Mouse (Mus musculus) limb, embryonic 12.5 days (tissue): ENCODE results near the gene Mphosph10. TPM values are rescaled to one million over a fixed set of nuclear protein-coding genes. Genes with fewer than 3 reads are reported as not detected.

Experiments used
- ATAC-seq: fragments of 200-750 bp; cut with Nextera tagmentation; 2 replicates; pipeline ENCODE4 v1.8.0; 2017; ENCODE audit warnings: low read depth, moderate TSS enrichment; ENCODE audit not compliant: insufficient number of reproducible peaks, insufficient read depth, low FRiP score, low TSS enrichment
- H3K27ac ChIP-seq: fragments of 300-500 bp; sonication (generic); 2 replicates; pipeline ENCODE4 v1.5.1; 2016; ENCODE audit warnings: mild to moderate bottlenecking, moderate library complexity
- H3K27me3 ChIP-seq: fragments of 300-500 bp; sonication (generic); 2 replicates; pipeline ENCODE4 v1.6.1; 2016; ENCODE audit warnings: mild to moderate bottlenecking, moderate library complexity
- H3K36me3 ChIP-seq: fragments of 300-500 bp; sonication (generic); 2 replicates; pipeline ENCODE4 v1.6.1; 2016; ENCODE audit warnings: mild to moderate bottlenecking, moderate library complexity
- H3K4me1 ChIP-seq: fragments of 300-500 bp; sonication (generic); replicated peaks from 2 replicates; pipeline ENCODE4 v1.6.1; 2016
- H3K4me2 ChIP-seq: fragments of 300-500 bp; sonication (generic); 2 replicates; pipeline ENCODE4 v1.6.1; 2016; ENCODE audit warnings: mild to moderate bottlenecking, moderate library complexity
- H3K4me3 ChIP-seq: fragments of 300-500 bp; sonication (generic); replicated peaks from 2 replicates; pipeline ENCODE4 v1.5.1; 2016; ENCODE audit warnings: mild to moderate bottlenecking
- H3K9ac ChIP-seq: fragments of 300-500 bp; sonication (generic); replicated peaks from 2 replicates; pipeline ENCODE4 v1.6.1; 2016; ENCODE audit warnings: mild to moderate bottlenecking, moderate library complexity
- H3K9me3 ChIP-seq: fragments of 300-500 bp; sonication (generic); 2 replicates; pipeline ENCODE4 v1.6.1; 2016; ENCODE audit warnings: mild to moderate bottlenecking, moderate library complexity
- WGBS: fragments of 180-500 bp; shearing (Covaris S2); methylation state at CpG from one replicate; pipeline ENCODE4 v1.1.7; 2016; 5-methylcytosine and 5-hydroxymethylcytosine counted together
- polyA plus RNA-seq: library from polyadenylated mRNA; unstranded; fragments of >200 nt; fragmentation: Nextera tagmentation; extraction: Ambion mirVana; gene quantifications from 2 replicates; pipeline ENCODE4 v1.2.1, GENCODE M21; 2016

The Mphosph10 gene
- polyA plus RNA-seq, 1 experiment from 2014 or later: 52.4 TPM

- Histone ChIP-seq H3K36me3 (peaks cover 55% of the 10 kb centered on the region), H3K4me3 (peak overlapping the region; percentile 57), H3K4me2 (peak overlapping the region; percentile 65), H3K27me3 (no peaks in the 10 kb centered on the region), H3K9me3 (no peaks in the 10 kb centered on the region), H3K27ac (peak overlapping the region; percentile 95), H3K9ac (peak overlapping the region; percentile 71), H3K4me1 (peaks cover 5% of the 10 kb centered on the region)
- peak; percentile 34; the same call in 1 of the 2 replicates for ATAC-seq
- 12% methylated on average over 18 of the region's 18 CpGs for WGBS
Measured at GRCm38 (mm10) chr7:64373147-64373829, 18.8 kb downstream of the Mphosph10 start.

GRCm38 (mm10) chr7:64371940-64372878 is 19.9 kb downstream of the Mphosph10 start:
- H3K9ac ChIP-seq: no peak overlapping the region
- H3K4me2 ChIP-seq: peak overlapping the region; percentile 65; the same call in 1 of the 2 replicates
- no peaks in the 10 kb centered on the region for H3K9me3 ChIP-seq
- H3K4me3 ChIP-seq: peak overlapping the region; percentile 57; the same call in 1 of the 2 replicates
- no peak for ATAC-seq
- peaks cover 5% of the 10 kb centered on the region for H3K4me1 ChIP-seq
- H3K36me3 ChIP-seq: peaks cover 51% of the 10 kb centered on the region
- WGBS: 93% methylated on average over 23 of the region's 23 CpGs
- H3K27me3 ChIP-seq: no peaks in the 10 kb centered on the region
- H3K27ac ChIP-seq: no peak overlapping the region

DNA sequence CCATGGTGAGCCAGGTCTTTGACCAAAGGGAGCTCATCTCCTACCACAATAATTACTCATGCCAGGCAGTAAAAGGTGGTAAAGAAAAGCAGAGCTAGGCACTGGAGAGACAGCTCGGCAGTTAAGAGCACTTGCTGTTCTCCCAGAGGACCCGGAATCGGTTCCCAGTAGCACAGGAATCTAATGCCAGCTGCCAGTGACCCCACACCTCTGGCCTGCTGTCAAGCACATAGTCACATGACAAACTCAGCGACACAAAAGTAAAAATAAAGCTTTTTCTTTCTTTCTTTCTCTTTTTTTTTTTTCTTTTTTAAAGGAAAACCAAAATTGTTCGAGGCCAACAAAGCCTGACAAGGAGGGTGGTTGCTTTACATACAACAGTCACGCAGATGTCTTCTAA is 22.2 kb downstream of the Mphosph10 start:
- Histone ChIP-seq H3K9ac (no peak overlapping the region), H3K27me3 (no peaks in the 10 kb centered on the region), H3K4me2 (no peak overlapping the region), H3K9me3 (no peaks in the 10 kb centered on the region), H3K4me3 (no peak overlapping the region), H3K27ac (no peak overlapping the region), H3K36me3 (peaks cover 60% of the 10 kb centered on the region), H3K4me1 (peaks cover 5% of the 10 kb centered on the region)
- ATAC-seq: no peak
- 91% methylated on average over 6 of the region's 6 CpGs for WGBS

- Histone ChIP-seq H3K4me3 (no peak overlapping the region), H3K9ac (no peak overlapping the region), H3K27ac (no peak overlapping the region), H3K9me3 (no peaks in the 10 kb centered on the region), H3K4me2 (no peak overlapping the region), H3K36me3 (peaks cover 90% of the 10 kb centered on the region), H3K27me3 (no peaks in the 10 kb centered on the region), H3K4me1 (no peaks in the 10 kb centered on the region)
- WGBS: 89% methylated on average over 5 of the region's 5 CpGs
- ATAC-seq: no peak
Measured at GRCm38 (mm10) chr7:64365863-64366262, 26.2 kb downstream of the Mphosph10 start.

DNA sequence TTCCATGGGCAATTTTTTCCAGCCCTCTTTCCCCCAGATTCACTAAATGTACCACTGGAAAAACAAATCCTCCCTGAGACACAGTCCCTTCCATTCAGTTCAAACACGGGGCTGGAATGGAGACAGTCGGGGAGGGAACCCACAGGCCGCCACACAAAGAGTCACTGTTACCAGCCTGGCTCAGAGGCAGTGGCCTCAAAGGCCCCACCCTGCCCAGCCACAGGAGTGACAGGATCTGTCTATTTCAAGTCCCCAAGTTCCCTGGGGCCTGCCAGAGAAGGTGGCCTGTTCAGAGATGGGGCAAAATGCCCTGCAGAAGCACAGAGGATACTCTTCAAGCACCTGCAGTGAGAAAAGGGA is 31.5 kb downstream of the Mphosph10 start:
- H3K27me3 ChIP-seq: no peaks in the 10 kb centered on the region
- no peak; the same call in 1 of the 2 replicates for ATAC-seq
- H3K4me1 ChIP-seq: no peaks in the 10 kb centered on the region
- WGBS: 79% methylated on average over 3 of the region's 3 CpGs
- no peak overlapping the region for H3K4me2 ChIP-seq
- H3K9me3 ChIP-seq: no peaks in the 10 kb centered on the region
- no peak overlapping the region for H3K9ac ChIP-seq
- no peak overlapping the region for H3K4me3 ChIP-seq
- peak overlapping the region; percentile 73; the same call in 1 of the 2 replicates for H3K27ac ChIP-seq
- H3K36me3 ChIP-seq: peaks cover 91% of the 10 kb centered on the region

GRCm38 (mm10) chr7:64359943-64360585 is 32.0 kb downstream of the Mphosph10 start:
- H3K9ac ChIP-seq: no peak overlapping the region
- no peak for ATAC-seq
- H3K27ac ChIP-seq: peak overlapping the region; percentile 73; the same call in 1 of the 2 replicates
- H3K27me3 ChIP-seq: no peaks in the 10 kb centered on the region
- peaks cover 92% of the 10 kb centered on the region for H3K36me3 ChIP-seq
- no peak overlapping the region for H3K4me2 ChIP-seq
- WGBS: 88% methylated on average over 20 of the region's 20 CpGs
- H3K4me1 ChIP-seq: no peaks in the 10 kb centered on the region
- no peak overlapping the region for H3K4me3 ChIP-seq
- no peaks in the 10 kb centered on the region for H3K9me3 ChIP-seq

- H3K4me2 ChIP-seq: no peak overlapping the region
- ATAC-seq: no peak
- H3K9ac ChIP-seq: no peak overlapping the region
- H3K4me3 ChIP-seq: no peak overlapping the region
- no peaks in the 10 kb centered on the region for H3K4me1 ChIP-seq
- H3K36me3 ChIP-seq: peaks cover 92% of the 10 kb centered on the region
- H3K27ac ChIP-seq: no peak overlapping the region
- WGBS: 80% methylated on average over 6 of the region's 6 CpGs
- H3K27me3 ChIP-seq: no peaks in the 10 kb centered on the region
- no peaks in the 10 kb centered on the region for H3K9me3 ChIP-seq
Measured at GRCm38 (mm10) chr7:64358666-64359065, 33.4 kb downstream of the Mphosph10 start.

- no peak for ATAC-seq
- 93% methylated on average over 9 of the region's 9 CpGs for WGBS
- H3K36me3 ChIP-seq: peaks cover 92% of the 10 kb centered on the region
Measured at GRCm38 (mm10) chr7:64357405-64357804, 34.7 kb downstream of the Mphosph10 start.

DNA sequence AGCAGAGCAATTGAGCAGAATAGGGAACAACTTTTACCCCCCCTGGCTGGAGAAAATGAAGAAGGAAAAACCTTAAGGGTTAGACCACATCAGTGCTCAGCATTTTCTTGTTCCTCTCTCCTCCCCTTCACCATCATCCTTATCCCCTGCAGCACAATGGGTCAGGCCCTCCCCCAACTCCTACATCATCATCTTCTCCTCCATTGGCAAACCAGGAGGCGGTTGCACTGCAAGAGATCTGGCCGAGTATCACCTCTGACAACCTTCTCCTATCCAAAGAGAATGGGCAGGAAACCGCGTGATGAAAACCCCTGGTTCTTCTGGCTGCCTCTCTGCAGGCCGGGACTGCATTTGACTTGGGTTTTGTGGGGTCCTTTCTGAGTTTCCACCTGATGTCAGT is 35.4 kb downstream of the Mphosph10 start:
- Histone ChIP-seq H3K36me3 (peaks cover 92% of the 10 kb centered on the region), H3K4me1 (no peaks in the 10 kb centered on the region), H3K27ac (no peak overlapping the region), H3K4me2 (no peak overlapping the region), H3K9ac (no peak overlapping the region), H3K27me3 (no peaks in the 10 kb centered on the region), H3K4me3 (no peak overlapping the region), H3K9me3 (no peaks in the 10 kb centered on the region)
- WGBS: 93% methylated on average over 5 of the region's 5 CpGs
- ATAC-seq: no peak

More at GRCm38 (mm10) chr7:64357405-64357804, 34.7 kb downstream of the Mphosph10 start:
- H3K9ac ChIP-seq: no peak overlapping the region
- H3K4me3 ChIP-seq: no peak overlapping the region
- H3K9me3 ChIP-seq: no peaks in the 10 kb centered on the region
- no peaks in the 10 kb centered on the region for H3K27me3 ChIP-seq
- no peak overlapping the region for H3K27ac ChIP-seq
- no peaks in the 10 kb centered on the region for H3K4me1 ChIP-seq
- H3K4me2 ChIP-seq: no peak overlapping the region

DNA sequence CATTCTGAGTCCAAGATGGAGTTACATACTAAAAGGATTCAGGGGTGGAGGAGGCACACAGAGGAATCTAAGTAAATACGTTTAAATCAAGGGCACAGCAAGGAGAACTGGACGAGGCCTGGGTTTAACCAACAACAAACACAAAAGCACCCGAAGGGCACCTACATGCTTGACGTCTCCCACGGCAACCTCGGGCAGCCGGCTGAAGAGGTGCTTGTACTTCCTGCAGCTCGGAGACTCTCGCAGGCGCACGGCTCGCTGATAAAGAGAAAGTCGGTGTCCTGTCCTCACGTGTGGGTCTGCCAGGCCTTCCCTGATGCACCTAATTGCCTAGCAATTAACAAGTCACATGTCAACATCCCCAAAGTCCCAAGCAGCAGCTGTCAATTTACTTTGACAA is 37.9 kb downstream of the Mphosph10 start:
- Histone ChIP-seq H3K27ac (no peak overlapping the region), H3K4me1 (no peaks in the 10 kb centered on the region), H3K4me2 (no peak overlapping the region), H3K9ac (no peak overlapping the region), H3K27me3 (no peaks in the 10 kb centered on the region), H3K4me3 (no peak overlapping the region), H3K9me3 (no peaks in the 10 kb centered on the region), H3K36me3 (peaks cover 88% of the 10 kb centered on the region)
- WGBS: 86% methylated on average over 14 of the region's 14 CpGs
- ATAC-seq: no peak

DNA sequence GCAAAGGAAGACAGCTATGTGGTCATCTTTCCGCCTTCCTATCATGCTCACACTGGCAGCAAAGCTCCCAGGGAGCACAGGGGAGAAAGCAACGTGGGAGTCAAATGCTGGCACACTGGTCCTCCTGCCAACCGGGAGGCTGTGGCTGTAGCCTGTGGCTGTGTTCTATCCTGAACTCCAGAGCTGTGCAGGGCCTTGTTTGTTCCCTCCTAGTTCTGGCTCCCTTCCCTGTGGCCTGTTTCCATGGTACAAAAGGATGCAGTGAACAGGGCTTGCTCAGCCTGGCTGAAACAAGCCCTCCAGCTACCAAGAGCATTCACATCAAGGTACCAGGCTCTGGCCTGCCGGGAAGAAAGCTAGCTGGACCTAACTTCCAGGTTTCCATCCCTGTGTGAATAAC is 41.0 kb downstream of the Mphosph10 start:
- H3K27me3 ChIP-seq: no peaks in the 10 kb centered on the region
- no peak overlapping the region for H3K9ac ChIP-seq
- no peak overlapping the region for H3K4me2 ChIP-seq
- H3K4me1 ChIP-seq: no peaks in the 10 kb centered on the region
- ATAC-seq: no peak
- 86% methylated on average over 4 of the region's 4 CpGs for WGBS
- no peak overlapping the region for H3K4me3 ChIP-seq
- no peak overlapping the region for H3K27ac ChIP-seq
- H3K36me3 ChIP-seq: peaks cover 82% of the 10 kb centered on the region
- H3K9me3 ChIP-seq: no peaks in the 10 kb centered on the region
